In genomic region chr6:47813257-47813878, GRCm38 (mm10) we compare ENCODE assay signal across 8 mouse cellular contexts. TPM values are rescaled to one million over a fixed set of nuclear protein-coding genes. Genes with fewer than 3 reads are reported as not detected.
DNase-seq lines count a peak whose midpoint lies in the region; ATAC-seq and TF ChIP-seq lines count a peak whose summit lies in the region.

Pdia4 (minus strand) TSS chr6:47813430.

- peak within 1 kb of the TSS; percentile 97 for H3K4me3 ChIP-seq in E14TG2a.4 (replicated peaks; ENCODE audit: low read length)
- H3K4me3 ChIP-seq in forebrain, embryonic 12.5 days (replicated peaks), result peak within 1 kb of the TSS; percentile 82
- peak within 1 kb of the TSS; percentile 57 for H3K4me3 ChIP-seq in heart, postnatal 0 days (ENCODE audit: low read depth, low read length)
- peak within 1 kb of the TSS; percentile 82 for H3K4me3 ChIP-seq in liver, embryonic 16.5 days (ENCODE audit: low read depth, low read length)
- H3K4me3 ChIP-seq in neural tube, embryonic 13.5 days, result peak within 1 kb of the TSS; percentile 87
- H3K4me3 ChIP-seq in testis, adult 2 months (ENCODE audit: control insufficient read depth, low read depth, low read length), result peak within 1 kb of the TSS; percentile 93

- peak; percentile 99 for ATAC-seq in forebrain, embryonic 12.5 days (ENCODE audit: low FRiP score)
- ATAC-seq in heart, postnatal 0 days (ENCODE audit: insufficient read depth, low read depth), result peak; percentile 98
- peak; percentile 97 for ATAC-seq in liver, embryonic 16.5 days (ENCODE audit: low read depth)
- peak; percentile 100 for ATAC-seq in neural tube, embryonic 13.5 days (ENCODE audit: low read depth)

- peaks cover 28% of the 10 kb centered on the region for H3K36me3 ChIP-seq in E14TG2a.4 (ENCODE audit: insufficient read depth, low read length)
- H3K36me3 ChIP-seq in forebrain, embryonic 12.5 days (replicated peaks), result peaks cover 10% of the 10 kb centered on the region
- no peaks in the 10 kb centered on the region for H3K36me3 ChIP-seq in heart, postnatal 0 days (replicated peaks; ENCODE audit: control insufficient read depth, insufficient read depth, low read length)
- no peaks in the 10 kb centered on the region for H3K36me3 ChIP-seq in liver, embryonic 16.5 days (ENCODE audit: control insufficient read depth, insufficient read depth)
- H3K36me3 ChIP-seq in neural tube, embryonic 13.5 days, result peaks cover 12% of the 10 kb centered on the region
- no peaks in the 10 kb centered on the region for H3K36me3 ChIP-seq in testis, adult 2 months (ENCODE audit: control insufficient read depth, insufficient read depth, low read length)

- WGBS in forebrain, embryonic 12.5 days, result under 1% methylated on average over 44 of the region's 44 CpGs
- WGBS in heart, postnatal 0 days, result under 1% methylated on average over 43 of the region's 44 CpGs
- under 1% methylated on average over 44 of the region's 44 CpGs for WGBS in liver, embryonic 16.5 days (ENCODE audit: insufficient replicate concordance)
- under 1% methylated on average over 44 of the region's 44 CpGs for WGBS in neural tube, embryonic 13.5 days

- peak; percentile 95 for DNase-seq in c-Kit-positive CD71-positive TER-119-positive erythroid progenitor cells, embryonic 14.5 days (ENCODE audit: low spot score)
- peak; percentile 99 for DNase-seq in heart, postnatal 0 days (ENCODE audit: low spot score)
- DNase-seq in kidney, postnatal 4 days, result peak; percentile 98 to 99

- peak within 1 kb of the TSS; percentile 97 for H3K27ac ChIP-seq in forebrain, embryonic 12.5 days
- peak within 1 kb of the TSS; percentile 69 for H3K27ac ChIP-seq in heart, postnatal 0 days (ENCODE audit: low read depth)
- H3K27ac ChIP-seq in liver, embryonic 16.5 days (ENCODE audit: low read length), result peak within 1 kb of the TSS; percentile 89
- H3K27ac ChIP-seq in neural tube, embryonic 13.5 days (replicated peaks), result peak within 1 kb of the TSS; percentile 95
- peak within 1 kb of the TSS; percentile 68 for H3K27ac ChIP-seq in testis, adult 2 months (ENCODE audit: control insufficient read depth, insufficient read depth, low read depth, low read length)

- H3K4me1 ChIP-seq in E14TG2a.4 (replicated peaks; ENCODE audit: low read depth, low read length), result peaks cover 60% of the 10 kb centered on the region
- H3K4me1 ChIP-seq in forebrain, embryonic 12.5 days, result peaks cover 33% of the 10 kb centered on the region
- peaks cover 21% of the 10 kb centered on the region for H3K4me1 ChIP-seq in heart, postnatal 0 days (ENCODE audit: control insufficient read depth, insufficient read depth)
- H3K4me1 ChIP-seq in liver, embryonic 16.5 days (ENCODE audit: control insufficient read depth, low read depth, low read length), result peaks cover 23% of the 10 kb centered on the region
- H3K4me1 ChIP-seq in neural tube, embryonic 13.5 days (replicated peaks), result peaks cover 48% of the 10 kb centered on the region
- no peaks in the 10 kb centered on the region for H3K4me1 ChIP-seq in testis, adult 2 months (ENCODE audit: control insufficient read depth, insufficient read depth, low read length)

- no peak for TF ChIP-seq CTCF in E14TG2a.4 (conservative IDR thresholded peaks at IDR 0.05; ENCODE audit: low read length)
- TF ChIP-seq CTCF in heart, postnatal 0 days (IDR thresholded peaks at IDR 0.05; ENCODE audit: low read depth), result no peak
- no peak for TF ChIP-seq CTCF in testis, adult 2 months (IDR thresholded peaks at IDR 0.05; ENCODE audit: control insufficient read depth, insufficient read depth, insufficient replicate concordance, low read depth, low read length)

- H3K9me3 ChIP-seq in E14TG2a.4 (ENCODE audit: low read length), result no peaks in the 10 kb centered on the region
- no peaks in the 10 kb centered on the region for H3K9me3 ChIP-seq in forebrain, embryonic 12.5 days
- H3K9me3 ChIP-seq in heart, postnatal 0 days (replicated peaks; ENCODE audit: control insufficient read depth, low read length), result no peaks in the 10 kb centered on the region
- H3K9me3 ChIP-seq in liver, embryonic 16.5 days (replicated peaks; ENCODE audit: control insufficient read depth, low read length), result no peaks in the 10 kb centered on the region
- no peaks in the 10 kb centered on the region for H3K9me3 ChIP-seq in neural tube, embryonic 13.5 days

- H3K9ac ChIP-seq in forebrain, embryonic 12.5 days, result peak within 1 kb of the TSS; percentile 88
- H3K9ac ChIP-seq in heart, postnatal 0 days (replicated peaks; ENCODE audit: low read depth, low read length), result peak within 1 kb of the TSS; percentile 60
- H3K9ac ChIP-seq in liver, embryonic 16.5 days (ENCODE audit: low read depth, low read length), result peak within 1 kb of the TSS; percentile 78
- peak within 1 kb of the TSS; percentile 95 for H3K9ac ChIP-seq in neural tube, embryonic 13.5 days

- peak; percentile 82 for TF ChIP-seq POLR2A in testis, adult 2 months (IDR thresholded peaks at IDR 0.05; ENCODE audit: control insufficient read depth, low read depth, low read length)

- 0 out of 2 replicates have a peak, but pooled peaks have one; percentile 21 for TF ChIP-seq EP300 in heart, postnatal 0 days (IDR thresholded peaks at IDR 0.05; ENCODE audit: low read depth)

- peak within 1 kb of the TSS; percentile 79 for H3K4me2 ChIP-seq in forebrain, embryonic 12.5 days
- peak within 1 kb of the TSS; percentile 70 for H3K4me2 ChIP-seq in heart, postnatal 0 days (ENCODE audit: low read depth, low read length)
- H3K4me2 ChIP-seq in liver, embryonic 16.5 days (ENCODE audit: low read depth, low read length), result peak within 1 kb of the TSS; percentile 90
- H3K4me2 ChIP-seq in neural tube, embryonic 13.5 days, result peak within 1 kb of the TSS; percentile 74

- H3K27me3 ChIP-seq in E14TG2a.4 (ENCODE audit: insufficient read depth, low read length), result no peaks in the 10 kb centered on the region
- no peaks in the 10 kb centered on the region for H3K27me3 ChIP-seq in forebrain, embryonic 12.5 days
- no peaks in the 10 kb centered on the region for H3K27me3 ChIP-seq in heart, postnatal 0 days (ENCODE audit: control insufficient read depth, insufficient read depth, low read length)
- no peaks in the 10 kb centered on the region for H3K27me3 ChIP-seq in liver, embryonic 16.5 days (ENCODE audit: control insufficient read depth, insufficient read depth, low read depth, low read length)
- no peaks in the 10 kb centered on the region for H3K27me3 ChIP-seq in neural tube, embryonic 13.5 days
- no peaks in the 10 kb centered on the region for H3K27me3 ChIP-seq in testis, adult 2 months (ENCODE audit: control insufficient read depth, insufficient read depth, low read length)

RNA-seq across cellular contexts. Expression of gene Pdia4, which starts in this region (rescaled TPM):
- 156 and 191 TPM in 2 replicates for polyA plus RNA-seq in forebrain, embryonic 12.5 days (2016; fragmentation: Nextera tagmentation; extraction: Ambion mirVana)
- 36.0 and 45.1 TPM in 2 replicates for total RNA-seq in heart, postnatal 0 days (2014; rRNA removed; ENCODE audit: low replicate concordance)
- 51.4 and 66.0 TPM in 2 replicates for polyA plus RNA-seq in heart, postnatal 0 days (2015; fragmentation: Nextera tagmentation; extraction: Ambion mirVana)
- polyA plus RNA-seq in liver, embryonic 16.5 days (2015; fragmentation: Nextera tagmentation; extraction: Ambion mirVana), result 132 and 136 TPM in 2 replicates
- 187 and 204 TPM in 2 replicates for polyA plus RNA-seq in neural tube, embryonic 13.5 days (2015; fragmentation: Nextera tagmentation; extraction: Ambion mirVana)
- polyA plus RNA-seq in testis, adult 2 months (2012; rRNA removed), result 21.1 and 24.7 TPM in 2 replicates

Comparison
In these comparisons a context has a peak if more than half of its experiments do, and no peak if none do; other contexts are left out.
1. Peak in every context shown above with its lines: DNase-seq, ATAC-seq, H3K4me3 ChIP-seq and H3K27ac ChIP-seq.